Mouse (Mus musculus): ENCODE results near the gene Slit3. TPM values are rescaled to one million over a fixed set of nuclear protein-coding genes. Genes with fewer than 3 reads are reported as not detected.

The Slit3 gene
- total and polyA plus RNA-seq, 3 experiments = not detected

DNA sequence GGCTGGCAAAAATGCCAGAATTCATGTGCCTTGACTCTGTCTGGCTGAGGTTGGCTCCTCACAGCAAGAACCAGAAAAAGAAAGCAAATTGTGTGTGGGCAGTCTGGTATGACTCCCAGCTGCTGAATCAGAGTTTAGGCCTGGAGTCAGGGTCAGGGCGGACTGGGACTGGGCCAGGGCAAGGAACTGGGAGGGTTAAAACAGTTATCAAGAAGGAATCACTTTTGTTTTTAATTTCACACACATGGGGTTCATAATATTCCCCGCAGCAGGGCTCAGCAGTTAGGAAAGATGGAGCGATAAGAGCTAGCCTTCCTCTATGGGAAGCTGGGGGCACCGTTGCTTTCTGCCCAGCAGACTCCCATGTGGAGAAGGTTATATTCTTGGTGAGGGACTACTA lies 234.8 kb downstream of the Slit3 start:
- TF ChIP-seq KAT2A (conservative IDR thresholded peaks at IDR 0.05; ENCODE audit: low read depth, low read length) = no peak
- no peak for TF ChIP-seq CTCF (IDR thresholded peaks at IDR 0.05 in 2 of 3, conservative IDR thresholded peaks at IDR 0.05 in 1 of 3; ENCODE audit: control insufficient read depth in 1 of 3, insufficient read depth in 1 of 3, low read depth in 2 of 3, low read length in 3 of 3, poor library complexity in 1 of 3, severe bottlenecking in 1 of 3)
- no peak for TF ChIP-seq E2F4 (IDR thresholded peaks at IDR 0.05; ENCODE audit: borderline replicate concordance, low read depth, low read length)
- no peak for TF ChIP-seq SIN3A (IDR thresholded peaks at IDR 0.05; ENCODE audit: low read length)
- no peak for TF ChIP-seq HCFC1 (IDR thresholded peaks at IDR 0.05; ENCODE audit: low read depth, low read length)
- TF ChIP-seq ZKSCAN1 (IDR thresholded peaks at IDR 0.05; ENCODE audit: low read depth, low read length) = no peak
- TF ChIP-seq TCF12 (IDR thresholded peaks at IDR 0.05; ENCODE audit: low read depth, low read length) = no peak
- no peak for TF ChIP-seq NRF1 (IDR thresholded peaks at IDR 0.05; ENCODE audit: insufficient read depth, low read depth, low read length, poor library complexity, severe bottlenecking)
- TF ChIP-seq BHLHE40 (IDR thresholded peaks at IDR 0.05; ENCODE audit: borderline replicate concordance, low read depth, low read length) = no peak
- no peak for TF ChIP-seq ELF1 (IDR thresholded peaks at IDR 0.05; ENCODE audit: low read depth, low read length)
- no peak for TF ChIP-seq USF2 (IDR thresholded peaks at IDR 0.05; ENCODE audit: borderline replicate concordance in 1 of 2, insufficient read depth in 1 of 2, low read depth in 1 of 2, low read length in 2 of 2)
- no peak for TF ChIP-seq GABPA (IDR thresholded peaks at IDR 0.05; ENCODE audit: low read depth, low read length)
- no peak for TF ChIP-seq EP300 (IDR thresholded peaks at IDR 0.05; ENCODE audit: low read depth in 1 of 2, low read length in 2 of 2)
- TF ChIP-seq RCOR1 (IDR thresholded peaks at IDR 0.05; ENCODE audit: low read depth, low read length) = no peak
- no peak for TF ChIP-seq TBP (IDR thresholded peaks at IDR 0.05; ENCODE audit: low read depth, low read length)
- no peak for TF ChIP-seq MYB (IDR thresholded peaks at IDR 0.05; ENCODE audit: low read depth, low read length)

GRCm38 (mm10) chr11:35361071-35361470 lies 240.0 kb downstream of the Slit3 start:
- Histone ChIP-seq H3K27ac (ENCODE audit: control insufficient read depth, low read depth, low read length) (no peak overlapping the region), H3K36me3 (ENCODE audit: control insufficient read depth in 1 of 2, insufficient read depth in 2 of 2, low read length in 2 of 2) (no peaks in the 10 kb centered on the region), H3K9ac (ENCODE audit: control insufficient read depth, low read depth, low read length, poor library complexity, severe bottlenecking) (no peak overlapping the region), H3K27me3 (ENCODE audit: control insufficient read depth in 1 of 2, insufficient read depth in 2 of 2, low read length in 2 of 2) (no peaks in the 10 kb centered on the region), H3K4me1 (ENCODE audit: control insufficient read depth in 1 of 2, insufficient read depth in 2 of 2, low read length in 2 of 2) (no peaks in the 10 kb centered on the region), H3K79me2 (ENCODE audit: control insufficient read depth, insufficient read depth, low read length, poor library complexity) (no peaks in the 10 kb centered on the region), H3K4me3 (ENCODE audit: control insufficient read depth in 1 of 2, insufficient read depth in 1 of 2, low read depth in 2 of 2, low read length in 2 of 2) (no peak overlapping the region), H3K9me3 (replicated peaks; ENCODE audit: insufficient read depth, low read length) (no peaks in the 10 kb centered on the region)
- TF ChIP-seq ZC3H11A (IDR thresholded peaks at IDR 0.05; ENCODE audit: low read depth, low read length) (no peak), MYC (IDR thresholded peaks at IDR 0.05; ENCODE audit: low read depth, low read length) (no peak), RCOR1 (IDR thresholded peaks at IDR 0.05; ENCODE audit: low read depth, low read length) (no peak), USF2 (IDR thresholded peaks at IDR 0.05; ENCODE audit: borderline replicate concordance in 1 of 2, insufficient read depth in 1 of 2, low read depth in 1 of 2, low read length in 2 of 2) (no peak), JUND (IDR thresholded peaks at IDR 0.05; ENCODE audit: low read depth, low read length) (no peak), NELFE (IDR thresholded peaks at IDR 0.05; ENCODE audit: low read depth, low read length) (no peak), MAFK (IDR thresholded peaks at IDR 0.05; ENCODE audit: borderline replicate concordance, low read depth, low read length) (no peak), EP300 (IDR thresholded peaks at IDR 0.05; ENCODE audit: low read depth in 1 of 2, low read length in 2 of 2) (no peak), HCFC1 (IDR thresholded peaks at IDR 0.05; ENCODE audit: low read depth, low read length) (no peak)
- no peak for DNase-seq (ENCODE audit: low read depth, low spot score)

More for the DNA sequence above, 234.8 kb downstream of the Slit3 start:
- no peaks in the 10 kb centered on the region for H3K27me3 ChIP-seq (ENCODE audit: control insufficient read depth in 1 of 2, insufficient read depth in 2 of 2, low read length in 2 of 2)
- H3K9me3 ChIP-seq (replicated peaks; ENCODE audit: insufficient read depth, low read length) = no peaks in the 10 kb centered on the region
- no peak overlapping the region for H3K27ac ChIP-seq (ENCODE audit: control insufficient read depth, low read depth, low read length)
- H3K36me3 ChIP-seq (ENCODE audit: control insufficient read depth in 1 of 2, insufficient read depth in 2 of 2, low read length in 2 of 2) = no peaks in the 10 kb centered on the region
- DNase-seq (ENCODE audit: low read depth, low spot score) = no peak
- no peak overlapping the region for H3K4me3 ChIP-seq (ENCODE audit: control insufficient read depth in 1 of 2, insufficient read depth in 1 of 2, low read depth in 2 of 2, low read length in 2 of 2)
- H3K4me1 ChIP-seq (ENCODE audit: control insufficient read depth in 1 of 2, insufficient read depth in 2 of 2, low read length in 2 of 2) = no peaks in the 10 kb centered on the region
- no peak overlapping the region for H3K9ac ChIP-seq (ENCODE audit: control insufficient read depth, low read depth, low read length, poor library complexity, severe bottlenecking)
- H3K79me2 ChIP-seq (ENCODE audit: control insufficient read depth, insufficient read depth, low read length, poor library complexity) = no peaks in the 10 kb centered on the region

Data from MEL (cell line).